Mouse (Mus musculus) heart, adult 9 months (tissue): ENCODE measurements around the gene Gm49342.
A peak's percentile ranks its signal among the peaks of the same experiment; 100 is the strongest.
"Not testable (repeated sequence)": the region's sequence is repeated elsewhere in the genome, so short reads cannot be mapped to it uniquely, and the experiment has no call there.

Experiments used
- DNase-seq, 2 experiments: peaks; one replicate each; pipeline ENCODE4 v3.0.0; 2022; ENCODE audit warnings: low spot score in 2 of 2

Gene Gm49342

DNA sequence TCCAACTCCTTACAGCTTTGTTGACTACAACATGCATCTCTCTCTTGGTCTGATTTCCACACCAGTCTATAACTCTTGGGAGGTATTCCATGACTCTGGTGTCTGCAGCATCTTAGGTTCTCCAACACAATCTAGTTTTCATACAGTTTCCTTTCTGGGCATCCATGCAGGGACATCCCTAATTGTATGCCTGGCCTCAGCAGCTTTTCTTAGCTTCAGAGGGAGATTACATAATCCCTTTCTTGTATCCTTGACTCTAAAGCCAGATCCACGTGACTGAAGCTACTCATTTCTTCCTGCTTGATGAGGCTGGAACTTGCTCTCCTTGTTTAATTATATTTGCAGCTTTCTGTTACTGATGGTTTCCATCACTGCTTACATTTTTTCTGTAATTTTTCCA lies 7.7 kb upstream of the Gm49342 start:
- DNase-seq = no peak

DNA sequence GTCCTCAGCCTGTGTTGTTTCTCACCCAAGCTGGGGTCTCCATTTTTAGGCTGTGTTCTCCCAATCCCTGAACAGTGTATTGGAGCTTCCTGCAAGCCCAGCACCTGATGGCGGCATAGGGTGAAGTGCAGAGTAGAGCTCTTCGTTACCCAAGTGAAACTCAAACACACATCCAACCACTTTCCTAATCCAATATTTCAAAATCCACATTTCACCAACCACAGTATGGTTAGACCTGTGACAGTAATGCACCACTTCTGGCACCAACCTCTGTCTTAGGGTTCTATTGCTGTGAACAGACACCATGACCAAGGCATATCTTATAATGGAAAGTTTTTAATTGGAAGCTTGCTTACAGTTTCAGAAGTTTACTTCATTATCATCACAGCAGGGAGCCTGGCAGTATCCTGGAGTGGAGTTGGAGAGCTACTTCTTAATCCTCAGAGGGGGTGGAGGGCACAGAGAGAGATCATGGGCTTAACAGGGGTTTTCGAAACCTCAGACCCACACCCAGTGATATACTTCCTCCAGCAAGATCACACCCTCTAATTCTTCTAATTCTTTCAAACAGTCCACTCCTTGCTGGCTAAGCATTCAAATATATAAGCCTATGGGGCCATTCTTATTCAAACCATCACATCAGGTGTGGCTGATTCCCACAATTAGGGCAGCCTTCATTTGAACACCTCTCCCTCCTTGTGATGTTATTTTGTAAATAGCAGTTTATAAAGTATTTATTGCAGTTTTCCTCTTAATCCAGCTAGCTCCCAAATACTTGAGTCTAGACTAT lies 6.0 kb upstream of the Gm49342 start:
- no peak for DNase-seq

- DNase-seq = no peak
Measured at GRCm38 (mm10) chr14:50938940-50939339, 5.4 kb upstream of the Gm49342 start.

DNA sequence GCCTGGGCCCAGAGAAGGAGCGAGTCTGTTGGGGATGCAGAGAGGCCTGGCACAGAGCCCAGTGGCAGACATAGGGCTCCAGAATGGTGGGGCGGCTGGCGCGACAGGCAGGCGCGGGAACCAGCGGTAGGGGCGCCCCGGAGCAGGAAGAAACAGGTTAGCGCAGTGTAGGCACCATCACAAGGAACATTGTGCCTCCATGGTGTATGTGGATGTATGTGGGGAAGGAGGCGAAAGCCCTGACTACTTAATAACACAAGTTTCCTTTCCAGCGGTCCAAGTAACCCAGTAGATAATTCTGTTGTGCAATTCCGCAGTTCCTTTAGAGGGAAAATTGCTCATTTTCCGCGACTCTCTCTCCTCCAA lies 334 bp downstream of the Gm49342 start:
- DNase-seq = not testable (repeated sequence)

- DNase-seq = not testable (repeated sequence)
Measured at GRCm38 (mm10) chr14:50945081-50945480, 764 bp downstream of the Gm49342 start.

DNA sequence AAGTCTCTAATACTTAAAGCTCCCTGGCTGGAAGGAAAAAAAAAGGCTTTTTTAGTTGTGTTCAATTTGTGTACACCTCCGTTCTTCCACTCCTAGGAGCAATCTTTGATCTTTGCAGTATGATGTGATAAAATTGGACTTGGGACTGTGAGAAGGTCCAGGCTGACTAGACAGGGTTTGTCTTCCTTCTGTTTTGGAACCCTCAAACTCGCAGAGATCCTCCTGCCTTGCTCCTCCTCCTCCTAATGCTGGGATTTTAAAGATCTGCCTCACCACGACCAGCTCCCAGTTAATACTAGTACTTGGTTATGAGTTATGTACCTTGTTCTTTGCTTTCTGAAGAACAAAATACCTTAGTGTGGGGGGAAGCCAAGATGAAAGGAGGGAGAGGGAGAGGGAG lies 1.2 kb downstream of the Gm49342 start:
- not testable (repeated sequence) for DNase-seq

DNA sequence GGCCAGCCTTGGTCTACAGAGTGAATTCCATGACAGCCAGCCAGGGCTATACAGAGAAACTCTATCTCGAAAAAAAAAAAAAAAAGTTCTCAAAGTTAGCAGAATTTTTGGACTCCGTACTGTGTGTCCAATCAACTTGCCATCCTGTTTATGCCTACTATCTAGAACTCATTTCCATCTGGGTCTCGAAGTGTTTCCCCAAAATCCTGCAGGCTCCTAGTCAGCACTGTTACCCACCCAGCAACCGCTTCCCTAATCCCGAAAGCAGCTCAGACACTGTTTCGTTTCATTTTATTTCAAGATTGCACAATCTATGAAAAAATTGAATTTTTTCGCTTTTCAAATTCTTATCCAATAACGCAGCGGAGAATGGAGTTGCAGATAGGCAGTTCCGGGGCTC lies 11.2 kb downstream of the Gm49342 start:
- DNase-seq = peak in 1 of 2 experiments; percentile 38

GRCm38 (mm10) chr14:50955942-50956508 lies 11.7 kb downstream of the Gm49342 start, which contains the start of gene Pnp2:
Gene Pnp2 (plus strand): TSS chr14:50955992.
- peak; percentile 59 to 69 for DNase-seq

DNA sequence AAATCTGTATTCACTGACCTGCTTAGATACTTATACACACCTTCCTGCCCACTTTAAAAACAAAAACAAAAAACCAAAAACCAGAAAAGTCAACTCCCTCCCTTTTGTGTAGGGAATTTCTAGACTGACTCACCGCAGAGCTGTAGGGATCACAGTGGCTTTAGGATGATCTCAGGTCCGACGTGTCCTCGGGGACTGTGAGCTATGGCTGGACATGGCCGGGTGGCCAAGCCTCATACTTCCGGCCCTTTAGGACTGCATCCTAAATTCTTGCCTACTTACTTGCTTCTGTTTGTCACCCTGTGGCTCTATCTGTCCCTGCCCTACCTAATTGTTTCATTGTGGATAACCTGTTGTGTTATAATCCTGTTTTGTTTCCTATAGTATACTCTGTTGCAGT lies 12.4 kb downstream of the Gm49342 start:
- DNase-seq = not testable (repeated sequence)

GRCm38 (mm10) chr14:50957146-50957545 lies 12.8 kb downstream of the Gm49342 start:
- not testable (repeated sequence) for DNase-seq

DNA sequence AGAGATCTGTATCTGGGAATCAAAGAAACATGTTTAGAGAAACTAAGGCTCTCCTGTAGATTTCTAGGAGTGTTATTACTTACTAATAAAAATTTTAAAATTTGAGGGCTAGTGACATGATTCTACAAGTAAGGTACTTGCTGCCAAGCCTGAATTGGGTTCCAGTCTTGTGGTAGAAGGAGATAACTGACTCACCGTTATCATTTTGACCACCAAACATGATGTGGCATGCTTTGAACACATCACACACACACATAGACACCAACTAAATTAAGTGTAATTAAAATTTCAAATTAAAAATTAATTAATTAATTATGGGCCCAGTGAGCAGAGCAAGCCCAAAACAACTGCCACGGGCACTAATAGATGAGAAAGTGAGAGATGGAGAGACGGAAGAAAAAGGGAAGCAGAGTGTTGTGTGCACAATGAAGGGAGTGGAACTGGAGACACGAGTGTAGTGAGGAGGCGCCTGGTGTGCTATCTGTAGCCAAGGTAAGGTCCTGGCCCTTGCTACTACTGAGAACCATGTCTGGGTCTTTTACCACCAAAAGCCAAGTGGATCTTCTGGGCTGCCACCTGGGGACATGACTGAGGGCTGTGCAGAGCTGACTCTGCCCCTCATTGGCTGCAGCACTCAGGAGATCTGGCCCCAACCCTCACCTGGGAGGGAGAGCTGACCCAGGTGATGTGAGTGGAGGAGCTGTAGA lies 14.1 kb downstream of the Gm49342 start:
- not testable (repeated sequence) for DNase-seq

DNA sequence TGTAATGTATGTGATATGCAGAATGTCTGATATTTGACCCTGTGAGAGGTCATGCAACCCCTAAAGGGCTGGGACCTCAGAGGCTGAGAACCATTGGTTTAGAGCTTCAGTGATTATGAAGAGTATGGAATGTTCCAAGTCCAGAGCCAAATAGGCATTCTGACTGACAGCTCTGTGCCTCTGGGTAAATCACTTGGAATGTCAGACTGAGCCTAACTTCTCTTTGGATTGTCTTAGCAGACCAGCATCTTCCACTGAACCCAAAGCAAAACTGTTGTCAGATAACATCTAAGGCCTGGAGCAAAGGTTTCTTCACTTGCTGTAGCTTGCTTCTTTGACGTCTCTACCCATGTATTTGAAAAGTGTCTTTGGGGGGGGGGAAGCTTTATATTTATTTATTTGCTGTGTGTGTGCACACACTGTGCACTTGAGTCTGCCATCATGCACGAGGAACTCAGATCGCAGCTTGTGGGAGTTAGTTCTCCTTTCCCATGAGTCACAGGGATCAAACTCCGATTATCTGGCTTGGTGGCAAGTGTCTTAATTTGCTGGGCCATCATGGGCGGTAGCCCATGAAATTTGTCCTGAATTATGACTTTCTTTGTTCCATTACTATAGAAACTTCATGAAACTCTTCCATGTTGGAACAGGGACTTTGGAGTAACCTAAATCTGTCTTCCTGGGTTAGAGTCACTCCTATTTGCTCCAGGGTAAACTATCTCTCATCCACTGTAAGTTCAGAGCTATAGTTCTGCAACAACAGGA lies 24.1 kb downstream of the Gm49342 start:
- DNase-seq = no peak

GRCm38 (mm10) chr14:50969041-50969440 lies 24.7 kb downstream of the Gm49342 start:
- no peak for DNase-seq

GRCm38 (mm10) chr14:50969558-50970544 lies 25.5 kb downstream of the Gm49342 start:
- DNase-seq = peak; percentile 34 to 51

- DNase-seq = no peak
Measured at GRCm38 (mm10) chr14:50970822-50971221, 26.5 kb downstream of the Gm49342 start.

- not testable (repeated sequence) for DNase-seq
Measured at GRCm38 (mm10) chr14:50973054-50973453, 28.7 kb downstream of the Gm49342 start.

GRCm38 (mm10) chr14:50973700-50974099 lies 29.4 kb downstream of the Gm49342 start:
- no peak for DNase-seq

- no peak for DNase-seq
Measured at GRCm38 (mm10) chr14:50975001-50975400, 30.7 kb downstream of the Gm49342 start.

DNA sequence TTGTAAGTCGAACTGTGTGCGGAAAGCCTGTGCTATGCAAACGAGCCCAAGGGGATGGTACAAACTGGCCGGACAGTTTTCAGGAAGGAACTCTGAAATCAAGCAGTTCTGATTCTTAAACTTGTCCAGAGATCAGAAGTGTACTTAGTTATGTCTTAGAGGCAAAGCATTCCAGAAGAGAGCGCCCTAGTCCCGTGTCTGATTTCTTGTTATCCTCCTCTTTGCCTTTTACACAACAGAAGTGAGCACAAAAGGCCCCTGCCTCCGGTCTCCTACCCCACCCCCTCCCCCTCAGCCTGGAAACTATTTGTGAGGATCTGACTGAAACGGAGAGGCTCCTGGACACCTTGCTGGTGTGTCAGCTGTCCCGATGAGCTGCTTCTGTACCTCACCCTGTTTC lies 32.4 kb downstream of the Gm49342 start:
- DNase-seq = peak in 1 of 2 experiments; percentile 33

DNA sequence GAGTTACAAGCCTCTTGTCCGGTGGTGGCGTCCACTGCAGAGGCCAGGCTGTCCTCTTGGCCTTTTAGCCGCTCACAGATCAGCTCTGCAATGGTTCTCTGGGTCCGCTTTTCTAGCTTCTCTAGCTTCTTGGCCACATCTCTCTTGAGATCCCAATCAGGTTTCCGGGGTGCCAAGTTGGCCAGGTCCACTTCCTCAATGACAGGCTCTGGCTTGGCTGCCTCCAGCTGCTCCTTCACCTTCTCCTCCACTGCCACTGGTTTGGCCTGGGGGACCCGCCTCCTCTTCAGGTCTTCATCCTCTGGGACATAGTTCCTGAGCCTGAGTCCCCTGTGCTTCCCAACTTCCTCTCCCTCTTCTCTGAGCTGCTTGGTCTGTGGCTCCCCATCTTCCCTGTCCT lies 34.1 kb downstream of the Gm49342 start:
- DNase-seq = not testable (repeated sequence)

- no peak for DNase-seq
Measured at GRCm38 (mm10) chr14:50979631-50980030, 35.3 kb downstream of the Gm49342 start.
